11 mouse cellular contexts compared by ENCODE assay signal in the genomic region with DNA sequence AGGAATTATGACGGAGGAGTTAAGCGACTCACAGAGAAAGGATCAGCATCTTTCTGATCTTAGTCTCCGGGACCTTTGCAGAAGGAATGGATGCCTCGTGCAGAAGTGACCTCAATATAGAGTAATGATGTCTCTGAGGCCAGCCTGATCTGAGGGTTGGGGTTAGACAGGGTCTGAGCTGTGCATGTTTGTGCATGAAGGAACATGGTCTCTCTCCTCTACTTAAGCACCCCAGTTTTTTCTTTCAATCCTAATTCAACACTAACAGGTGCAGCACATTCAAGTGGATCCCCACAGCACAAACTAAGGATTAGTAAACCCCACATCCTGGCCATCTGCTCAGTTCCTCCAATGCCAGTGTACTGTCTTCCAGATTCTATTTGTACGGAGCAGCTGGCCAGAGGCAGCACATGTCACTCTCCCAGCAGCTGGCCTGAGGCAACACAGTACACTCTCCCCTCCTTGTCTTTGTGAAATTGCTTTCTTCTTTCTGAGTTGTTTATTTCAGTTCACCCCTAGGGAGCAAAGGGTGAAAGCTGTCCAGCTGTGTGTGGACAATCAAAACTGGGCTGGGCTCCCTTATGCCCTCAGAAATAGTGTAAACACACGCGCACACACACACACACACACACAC. TPM values are rescaled to one million over a fixed set of nuclear protein-coding genes. Genes with fewer than 3 reads are reported as not detected.
A peak's percentile ranks its signal among the peaks of the same experiment; 100 is the strongest.
DNase-seq lines count a peak whose midpoint lies in the region; ATAC-seq lines count a peak whose summit lies in the region.
"Had no signal": no experiment of that assay in that cellular context is flagged by ENCODE, and none has a peak within 500 bp of the region (broad histone marks: within the 10 kb centered on the region; RNA-seq: fewer than 3 reads in every experiment).

No protein-coding gene starts in this region.

- H3K4me1 ChIP-seq in hindbrain, embryonic 11.5 days (replicated peaks; ENCODE audit: control insufficient read depth, insufficient read depth, low read length), result no peaks in the 10 kb centered on the region
- 0 out of 2 replicates have a peak, but pooled peaks cover 5% of the 10 kb centered on the region for H3K4me1 ChIP-seq in hindbrain, embryonic 14.5 days (replicated peaks; ENCODE audit: control insufficient read depth, insufficient read depth, low read length)
- H3K4me1 ChIP-seq in lung, embryonic 15.5 days, result 0 out of 2 replicates have a peak, but pooled peaks cover 3% of the 10 kb centered on the region
- no peaks in the 10 kb centered on the region for H3K4me1 ChIP-seq in midbrain, embryonic 15.5 days
- H3K4me1 ChIP-seq: neural tube, embryonic 13.5 days had no signal

- no peak overlapping the region for H3K27ac ChIP-seq in hindbrain, embryonic 11.5 days (ENCODE audit: low read depth, low read length)
- H3K27ac ChIP-seq in hindbrain, embryonic 14.5 days, result no peak overlapping the region
- H3K27ac ChIP-seq in lung, embryonic 15.5 days, result no peak overlapping the region
- no peak overlapping the region for H3K27ac ChIP-seq in midbrain, embryonic 15.5 days
- H3K27ac ChIP-seq: neural tube, embryonic 13.5 days had no signal

- WGBS in hindbrain, embryonic 11.5 days, result 69% methylated on average over 7 of the region's 7 CpGs
- 63% methylated on average over 7 of the region's 7 CpGs for WGBS in hindbrain, embryonic 14.5 days
- WGBS in lung, embryonic 15.5 days, result 46% methylated on average over 7 of the region's 7 CpGs
- 56% methylated on average over 7 of the region's 7 CpGs for WGBS in midbrain, embryonic 15.5 days

- no peak overlapping the region for H3K4me3 ChIP-seq in hindbrain, embryonic 11.5 days (ENCODE audit: low read depth, low read length)
- H3K4me3 ChIP-seq in hindbrain, embryonic 14.5 days (replicated peaks; ENCODE audit: low read length), result no peak overlapping the region
- no peak overlapping the region for H3K4me3 ChIP-seq in lung, embryonic 15.5 days
- no peak overlapping the region for H3K4me3 ChIP-seq in midbrain, embryonic 15.5 days
- H3K4me3 ChIP-seq: neural tube, embryonic 13.5 days had no signal

- H3K4me2 ChIP-seq in hindbrain, embryonic 11.5 days (replicated peaks; ENCODE audit: low read depth, low read length), result no peak overlapping the region
- H3K4me2 ChIP-seq in hindbrain, embryonic 14.5 days (replicated peaks), result no peak overlapping the region
- H3K4me2 ChIP-seq in lung, embryonic 15.5 days, result no peak overlapping the region
- no peak overlapping the region for H3K4me2 ChIP-seq in midbrain, embryonic 15.5 days
- H3K4me2 ChIP-seq: neural tube, embryonic 13.5 days had no signal

- H3K9ac ChIP-seq in hindbrain, embryonic 11.5 days (ENCODE audit: low read depth, low read length), result no peak overlapping the region
- H3K9ac ChIP-seq in hindbrain, embryonic 14.5 days, result no peak overlapping the region
- no peak overlapping the region for H3K9ac ChIP-seq in lung, embryonic 15.5 days
- no peak overlapping the region for H3K9ac ChIP-seq in midbrain, embryonic 15.5 days
- H3K9ac ChIP-seq: neural tube, embryonic 13.5 days had no signal

- H3K36me3 ChIP-seq in hindbrain, embryonic 11.5 days (ENCODE audit: control insufficient read depth, insufficient read depth, low read length), result no peaks in the 10 kb centered on the region
- H3K36me3 ChIP-seq in hindbrain, embryonic 14.5 days (replicated peaks; ENCODE audit: control insufficient read depth, insufficient read depth), result no peaks in the 10 kb centered on the region
- no peaks in the 10 kb centered on the region for H3K36me3 ChIP-seq in lung, embryonic 15.5 days
- H3K36me3 ChIP-seq in midbrain, embryonic 15.5 days (replicated peaks), result no peaks in the 10 kb centered on the region
- H3K36me3 ChIP-seq: neural tube, embryonic 13.5 days had no signal

- peak; percentile 24 for DNase-seq in hindbrain, embryonic 11.5 days (ENCODE audit: low spot score)
- DNase-seq in hindbrain, embryonic 14.5 days (ENCODE audit: low spot score), result no peak
- peak; percentile 33 for DNase-seq in embryo, embryonic 11 days
- DNase-seq in urinary bladder, adult 2 months (ENCODE audit: low spot score), result no peak
- DNase-seq in cerebellum, adult 9-10 months, result no peak
- DNase-seq: kidney, adult 2 months had no signal

- no peaks in the 10 kb centered on the region for H3K9me3 ChIP-seq in hindbrain, embryonic 11.5 days (ENCODE audit: control insufficient read depth, low read length)
- no peaks in the 10 kb centered on the region for H3K9me3 ChIP-seq in hindbrain, embryonic 14.5 days (ENCODE audit: control insufficient read depth, low read length)
- no peaks in the 10 kb centered on the region for H3K9me3 ChIP-seq in lung, embryonic 15.5 days
- H3K9me3 ChIP-seq in midbrain, embryonic 15.5 days, result no peaks in the 10 kb centered on the region
- H3K9me3 ChIP-seq: neural tube, embryonic 13.5 days had no signal

- ATAC-seq in hindbrain, embryonic 11.5 days (ENCODE audit: low FRiP score), result no peak
- no peak for ATAC-seq in hindbrain, embryonic 14.5 days (ENCODE audit: low FRiP score)
- peak; percentile 72 for ATAC-seq in lung, embryonic 15.5 days (ENCODE audit: borderline replicate concordance, extremely low read depth, low FRiP score, low TSS enrichment)
- 0 out of 2 replicates have a peak, but pooled peaks have one; percentile 50 for ATAC-seq in midbrain, embryonic 15.5 days (replicated peaks)
- ATAC-seq in megakaryocyte, adult 5-6 weeks (ENCODE audit: poor library complexity, severe bottlenecking), result no peak

- no peaks in the 10 kb centered on the region for H3K27me3 ChIP-seq in hindbrain, embryonic 11.5 days (ENCODE audit: control insufficient read depth, insufficient read depth, low read length)
- no peaks in the 10 kb centered on the region for H3K27me3 ChIP-seq in hindbrain, embryonic 14.5 days (ENCODE audit: control insufficient read depth, insufficient read depth, low read length)
- no peaks in the 10 kb centered on the region for H3K27me3 ChIP-seq in lung, embryonic 15.5 days
- no peaks in the 10 kb centered on the region for H3K27me3 ChIP-seq in midbrain, embryonic 15.5 days (replicated peaks)
- H3K27me3 ChIP-seq: CH12.LX; neural tube, embryonic 13.5 days had no signal

RNA-seq across cellular contexts. Expression of gene Ice1, which starts 47.7 kb away (rescaled TPM):
- 26.8 and 28.4 TPM in 2 replicates for polyA plus RNA-seq in hindbrain, embryonic 11.5 days (2014; fragmentation: Nextera tagmentation; extraction: Ambion mirVana)
- polyA plus RNA-seq in hindbrain, embryonic 14.5 days (2014; fragmentation: Nextera tagmentation; extraction: Ambion mirVana), result 47.9 and 51.8 TPM in 2 replicates
- polyA plus RNA-seq in lung, embryonic 15.5 days (2015; fragmentation: Nextera tagmentation; extraction: Ambion mirVana), result 16.4 and 16.7 TPM in 2 replicates
- 36.5 and 40.1 TPM in 2 replicates for polyA plus RNA-seq in midbrain, embryonic 15.5 days (2015; fragmentation: Nextera tagmentation; extraction: Ambion mirVana)
- total RNA-seq in megakaryocyte, adult 5-6 weeks (2015), result 25.7 and 28.7 TPM in 2 replicates
- 22.5 and 25.2 TPM in 2 replicates for total RNA-seq in megakaryocyte, adult 5-6 weeks (2017)
- 33.4 and 35.4 TPM in 2 replicates for polyA plus RNA-seq in urinary bladder, adult 2 months (2012; rRNA removed)

Comparison
In these comparisons a context has a peak if more than half of its experiments do, and no peak if none do; other contexts are left out.
1. DNase-seq: peak in hindbrain, embryonic 11.5 days (single experiment) and embryo, embryonic 11 days (single experiment); none in hindbrain, embryonic 14.5 days (single experiment), urinary bladder, adult 2 months (single experiment) and cerebellum, adult 9-10 months (single experiment).
2. ATAC-seq: peak in lung, embryonic 15.5 days (single experiment) and midbrain, embryonic 15.5 days (single experiment); none in hindbrain, embryonic 11.5 days (single experiment), hindbrain, embryonic 14.5 days (single experiment) and megakaryocyte, adult 5-6 weeks (single experiment).